In the genomic region with DNA sequence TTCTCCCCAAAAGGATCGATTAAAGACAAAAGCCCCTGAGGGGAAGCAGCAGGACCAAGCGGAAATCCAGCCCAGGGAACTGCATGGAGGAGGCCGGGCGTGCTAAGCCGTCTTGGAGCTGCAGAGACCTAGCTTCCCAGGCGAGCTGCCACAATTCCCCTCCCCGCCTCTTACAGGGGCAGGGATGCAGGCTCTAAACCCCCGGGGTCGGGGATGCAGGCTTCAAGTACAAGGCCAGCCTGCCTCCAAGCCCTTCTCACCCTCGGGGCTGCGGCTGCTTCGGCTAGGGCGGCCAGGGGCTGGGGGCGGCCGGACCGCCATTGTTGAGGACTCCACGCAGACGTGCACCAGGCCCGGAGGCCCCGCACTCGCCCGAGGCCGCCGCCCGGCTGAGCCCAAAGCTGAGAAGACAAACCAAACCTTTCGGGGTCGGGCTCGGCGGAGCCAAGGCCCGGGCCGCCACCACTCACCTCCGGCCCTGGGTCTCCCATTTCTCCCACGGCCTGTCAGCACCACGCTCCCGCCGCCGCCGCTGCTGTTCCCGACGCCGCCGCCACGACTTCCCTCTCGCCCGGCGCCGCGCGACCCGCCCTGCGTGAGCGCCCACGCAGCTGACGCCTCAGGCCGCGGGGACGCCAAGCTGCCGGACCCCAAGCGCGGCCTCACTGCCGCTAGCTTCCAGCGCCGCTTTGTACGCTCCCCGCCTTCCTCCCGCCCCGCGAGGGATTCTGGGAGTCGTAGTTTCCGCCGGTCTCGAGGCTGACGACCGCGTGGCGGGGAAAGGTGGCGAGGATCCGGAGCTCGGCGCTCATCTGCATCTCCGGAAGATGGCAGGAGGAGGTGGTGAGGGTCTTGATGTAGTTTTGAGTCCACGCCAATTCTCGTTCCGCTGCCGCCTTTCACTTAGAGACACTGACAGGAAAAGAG, we compare ENCODE assay signal across 7 mouse cellular contexts. TPM values are rescaled to one million over a fixed set of nuclear protein-coding genes. Genes with fewer than 3 reads are reported as not detected.
DNase-seq lines count a peak whose midpoint lies in the region; ATAC-seq lines count a peak whose summit lies in the region.

A gene (minus strand): TSS at position 728 of the 927 bp plus-strand sequence.

- DNase-seq in adrenal gland, adult 8-10 months: peak; percentile 86
- peak; percentile 93 for DNase-seq in embryo, embryonic 9.5 days (ENCODE audit: extremely low spot score)
- DNase-seq in kidney, adult 11 months: peak; percentile 81
- peak; percentile 94 for DNase-seq in limb, embryonic 10.5 days (ENCODE audit: low spot score)
- peak; percentile 78 for DNase-seq in spleen, adult 12 weeks (ENCODE audit: low spot score)

- H3K9ac ChIP-seq in midbrain, embryonic 13.5 days (replicated peaks): peak within 1 kb of the TSS; percentile 94

- peak within 1 kb of the TSS; percentile 97 for H3K4me3 ChIP-seq in limb, embryonic 10.5 days
- H3K4me3 ChIP-seq in midbrain, embryonic 13.5 days (replicated peaks): peak within 1 kb of the TSS; percentile 90

- peak within 1 kb of the TSS; percentile 98 for H3K27ac ChIP-seq in limb, embryonic 10.5 days
- H3K27ac ChIP-seq in midbrain, embryonic 13.5 days: peak within 1 kb of the TSS; percentile 97

- peaks cover 10% of the 10 kb centered on the region for H3K4me1 ChIP-seq in limb, embryonic 10.5 days
- peaks cover 25% of the 10 kb centered on the region for H3K4me1 ChIP-seq in midbrain, embryonic 13.5 days (replicated peaks)

- H3K4me2 ChIP-seq in midbrain, embryonic 13.5 days (replicated peaks): peak within 1 kb of the TSS; percentile 75

- ATAC-seq in granulocyte monocyte progenitor cell, adult 5-6 weeks (replicated peaks; ENCODE audit: poor library complexity, severe bottlenecking): peak; percentile 95
- peak; percentile 98 for ATAC-seq in midbrain, embryonic 13.5 days

- H3K9me3 ChIP-seq in limb, embryonic 10.5 days (replicated peaks): no peaks in the 10 kb centered on the region
- no peaks in the 10 kb centered on the region for H3K9me3 ChIP-seq in midbrain, embryonic 13.5 days

- WGBS in limb, embryonic 10.5 days: under 1% methylated on average over 80 of the region's 85 CpGs
- WGBS in midbrain, embryonic 13.5 days: under 1% methylated on average over 84 of the region's 85 CpGs

- H3K36me3 ChIP-seq in limb, embryonic 10.5 days: peaks cover 43% of the 10 kb centered on the region
- H3K36me3 ChIP-seq in midbrain, embryonic 13.5 days: peaks cover 29% of the 10 kb centered on the region

- no peaks in the 10 kb centered on the region for H3K27me3 ChIP-seq in limb, embryonic 10.5 days (ENCODE audit: low read depth, poor library complexity, severe bottlenecking)
- H3K27me3 ChIP-seq in midbrain, embryonic 13.5 days: no peaks in the 10 kb centered on the region

RNA-seq across cellular contexts. Expression of the gene that starts here (rescaled TPM):
- 10 to 100 TPM; 32.4 to 49.6 (median 40.3) TPM for total RNA-seq in adrenal gland, adult 8-10 months (2022)
- 29.3 and 35.0 TPM in 2 replicates for total RNA-seq in granulocyte monocyte progenitor cell, adult 5-6 weeks (2014; fragmentation: Nextera tagmentation)
- total RNA-seq in granulocyte monocyte progenitor cell, adult 5-6 weeks (2017): 23.9 and 30.5 TPM in 2 replicates
- 28.2 and 36.1 TPM in 2 replicates for polyA plus RNA-seq in limb, embryonic 10.5 days (2016; fragmentation: Nextera tagmentation; extraction: Ambion mirVana)
- 46.8 and 47.4 TPM in 2 replicates for polyA plus RNA-seq in midbrain, embryonic 13.5 days (2015; fragmentation: Nextera tagmentation; extraction: Ambion mirVana)

Comparison
In these comparisons a context has a peak if more than half of its experiments do, and no peak if none do; other contexts are left out.
1. Peak in every context shown above with its lines: DNase-seq, ATAC-seq, H3K4me3 ChIP-seq and H3K27ac ChIP-seq.